Mouse (Mus musculus): ENCODE results near the gene Rab6a. TPM values are rescaled to one million over a fixed set of nuclear protein-coding genes. Genes with fewer than 3 reads are reported as not detected.

Gene Rab6a
- total RNA-seq, 2 experiments from 2014 or later: 84.1 to 84.7 TPM

GRCm38 (mm10) chr7:100684081-100684480 is 76.9 kb downstream of the Rab6a start:
- DNase-seq: no peak

DNA sequence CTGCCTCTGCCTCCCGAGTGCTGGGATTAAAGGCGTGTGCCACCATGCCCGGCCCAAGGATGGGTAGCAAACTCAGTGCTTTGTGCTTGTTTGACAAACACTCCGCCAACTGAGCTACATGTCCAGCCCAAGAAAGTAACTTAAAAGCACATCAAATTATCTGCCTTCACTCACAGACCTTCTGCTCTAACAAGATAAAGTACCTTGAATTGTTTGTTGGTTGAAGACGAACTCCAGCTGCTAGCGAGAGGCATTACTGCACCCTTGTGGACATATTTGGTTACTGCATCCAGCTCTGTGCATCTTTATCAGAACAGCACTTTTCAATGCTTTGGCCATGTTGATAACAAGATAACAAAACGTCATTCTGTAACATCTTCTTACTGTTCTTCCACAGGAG is 77.3 kb downstream of the Rab6a start:
- DNase-seq: peak; percentile 72

- DNase-seq: peak; percentile 86
Observed at GRCm38 (mm10) chr7:100685061-100686030, 78.1 kb downstream of the Rab6a start.

GRCm38 (mm10) chr7:100688471-100688870 is 81.3 kb downstream of the Rab6a start:
- no peak for DNase-seq

Other genes starting within 250 kb of the Rab6a start
- 10 to 100 TPM; 11.5 to 15.0 TPM for gene C2cd3, start 235.2 kb upstream of the Rab6a start, total RNA-seq (2021)
- gene Ppme1, start 235.1 kb upstream of the Rab6a start, total RNA-seq (2021): 10 to 100 TPM; 50.7 to 56.0 TPM
- 10 to 100 TPM; 15.2 to 16.5 TPM for gene Ucp3, start 134.4 kb upstream of the Rab6a start, total RNA-seq (2021)
- gene Ucp2, start 114.1 kb upstream of the Rab6a start, total RNA-seq (2021): 100 to 1,000 TPM; 338 to 355 TPM
- not detected for gene Dnajb13, start 92.5 kb upstream of the Rab6a start, total RNA-seq (2021)
- gene Coa4, start 70.3 kb upstream of the Rab6a start, total RNA-seq (2021): 10 to 100 TPM in 1 of 2 experiments, 1 to 10 TPM in 1; 9.7 to 10.6 TPM
- gene Mrpl48, start 891 bp downstream of the Rab6a start, total RNA-seq (2021): 10 to 100 TPM; 74.9 to 78.5 TPM
- 1 to 10 TPM in 1 of 2 experiments, under 1 TPM in 1; 0.65 to 1.5 TPM for gene Plekhb1, start 55.0 kb downstream of the Rab6a start, total RNA-seq (2021)
- gene Fam168a, start 99.2 kb downstream of the Rab6a start, total RNA-seq (2021): 10 to 100 TPM; 55.1 to 58.6 TPM

Measured in heart, postnatal 4 days (tissue).